Mouse (Mus musculus) bone marrow macrophage, adult 2 months (primary cell): ENCODE results near the gene Ptprd.

Source experiments
- CTCF ChIP-seq: IDR thresholded peaks from 2 replicates; pipeline ENCODE4 v1.5.1; 2012; ENCODE audit warnings: low read depth, mild to moderate bottlenecking, low read length, moderate library complexity
- POLR2A ChIP-seq: IDR thresholded peaks from 2 replicates; pipeline ENCODE4 v1.6.1; 2012; ENCODE audit warnings: mild to moderate bottlenecking, low read depth, low read length, borderline replicate concordance

- TF ChIP-seq CTCF = no peak
- no peak for TF ChIP-seq POLR2A
Measured at GRCm38 (mm10) chr4:76405862-76406454, 1805.8 kb downstream of the Ptprd start.
